Mouse (Mus musculus) embryonic fibroblast, embryonic 13.5 days (primary cell): ENCODE results near the gene Zswim5. TPM values are rescaled to one million over a fixed set of nuclear protein-coding genes. Genes with fewer than 3 reads are reported as not detected.

ENCODE experiments used
- H3K27ac ChIP-seq: 2 replicates; pipeline ENCODE4 v1.5.1; 2012; ENCODE audit warnings: low read length, control low read depth, inconsistent platforms; ENCODE audit not compliant: insufficient read depth
- H3K4me1 ChIP-seq: 2 replicates; pipeline ENCODE4 v1.6.1; 2011; ENCODE audit warnings: low read length; ENCODE audit not compliant: control insufficient read depth, insufficient read depth
- H3K4me3 ChIP-seq: 2 replicates; pipeline ENCODE4 v1.5.1; 2011; ENCODE audit warnings: mild to moderate bottlenecking, control low read depth, low read length; ENCODE audit not compliant: insufficient read depth
- CTCF ChIP-seq: IDR thresholded peaks from 2 replicates; pipeline ENCODE4 v1.5.1; 2011; ENCODE audit warnings: mild to moderate bottlenecking, control low read depth, low read length, moderate library complexity, borderline replicate concordance; ENCODE audit not compliant: insufficient read depth
- POLR2A ChIP-seq: IDR thresholded peaks from 2 replicates; pipeline ENCODE4 v1.6.1; 2011; ENCODE audit warnings: low read depth, mild to moderate bottlenecking, control low read depth, low read length, moderate library complexity
- polyA plus RNA-seq: library from polyadenylated mRNA; stranded (reverse); fragments of >200 nt; gene quantifications from 2 replicates; pipeline ENCODE4 v1.2.4, GENCODE M21; 2011; ENCODE audit warnings: low read depth; ENCODE audit not compliant: missing spikeins, insufficient read length

The Zswim5 gene
- polyA plus RNA-seq, 1 experiment = not detected

DNA sequence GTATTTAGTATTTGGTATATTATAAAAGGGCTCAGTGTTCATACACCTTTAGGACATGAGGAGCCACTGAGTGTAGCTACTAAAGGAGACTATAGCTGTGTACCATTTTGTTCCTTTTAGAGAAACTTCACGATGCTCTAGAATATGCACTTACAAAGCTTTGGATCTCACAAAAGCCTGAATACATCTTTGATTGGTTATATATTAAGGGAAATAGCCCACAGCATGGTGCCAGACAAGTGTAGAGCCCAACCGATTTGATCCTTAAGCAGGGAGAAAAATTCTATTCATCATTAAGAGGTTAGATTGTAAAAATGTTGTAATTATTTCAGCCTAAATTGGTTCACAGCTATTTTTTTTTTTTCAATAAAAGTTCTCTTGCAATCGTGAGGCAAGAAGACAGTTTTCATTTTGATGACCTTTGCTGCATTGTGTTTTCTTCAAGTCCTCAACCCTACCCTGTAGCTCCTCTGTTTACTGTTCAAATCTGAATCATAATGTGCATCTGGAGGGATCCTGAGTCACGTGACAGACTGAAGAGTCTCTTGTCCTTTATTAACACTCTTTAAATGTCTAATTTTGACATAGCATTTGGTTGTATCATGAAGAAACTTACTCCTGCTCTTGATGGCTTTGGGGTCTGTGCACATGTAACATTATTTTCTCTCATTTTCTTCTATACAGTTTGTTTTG lies 33.5 kb downstream of the Zswim5 start:
- Histone ChIP-seq H3K4me3 (no peak overlapping the region), H3K4me1 (no peaks in the 10 kb centered on the region), H3K27ac (no peak overlapping the region)
- no peak for TF ChIP-seq CTCF
- no peak for TF ChIP-seq POLR2A

DNA sequence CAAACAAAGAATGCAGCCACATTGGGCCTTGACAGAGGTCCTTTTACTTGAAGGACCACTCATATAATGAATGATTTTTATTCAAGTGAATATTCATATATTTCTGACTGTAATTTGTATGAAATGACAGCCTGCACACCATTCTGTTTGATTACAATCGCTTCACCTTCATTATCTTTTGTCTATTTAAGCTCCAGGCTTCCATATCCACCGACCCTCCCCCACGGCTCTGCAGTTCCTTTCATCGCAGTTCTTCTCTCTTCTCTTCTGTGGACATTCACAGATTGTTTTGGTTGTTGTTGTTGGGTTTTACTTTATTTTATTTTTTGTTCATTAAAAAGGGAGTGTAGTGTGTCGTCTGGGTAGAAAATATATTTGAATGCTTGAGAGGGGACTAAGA lies 34.0 kb downstream of the Zswim5 start:
- TF ChIP-seq CTCF = no peak
- TF ChIP-seq POLR2A = no peak
- no peaks in the 10 kb centered on the region for H3K4me1 ChIP-seq
- H3K27ac ChIP-seq = no peak overlapping the region
- H3K4me3 ChIP-seq = no peak overlapping the region

DNA sequence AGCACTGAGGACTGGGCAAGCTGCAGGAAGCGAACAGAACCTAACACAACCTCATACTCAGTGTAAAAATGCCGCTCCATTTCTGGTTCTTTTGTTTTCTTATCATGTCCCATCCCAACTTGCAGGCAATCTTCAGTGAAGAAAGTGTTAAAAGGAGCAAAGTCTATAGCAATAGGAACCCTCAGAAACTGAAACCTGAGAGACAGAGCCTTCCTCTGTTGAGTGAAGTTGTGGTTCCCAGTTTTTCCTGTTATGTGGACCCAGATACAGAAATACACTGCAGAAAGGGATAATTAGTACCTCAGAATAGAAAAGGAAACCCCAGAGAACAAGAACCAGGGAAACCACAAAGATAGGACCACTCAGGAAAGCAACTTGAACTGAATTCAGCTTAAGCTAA lies 36.1 kb downstream of the Zswim5 start:
- H3K4me3 ChIP-seq = no peak overlapping the region
- TF ChIP-seq POLR2A (no peak), CTCF (no peak)
- H3K4me1 ChIP-seq = no peaks in the 10 kb centered on the region
- H3K27ac ChIP-seq = no peak overlapping the region

DNA sequence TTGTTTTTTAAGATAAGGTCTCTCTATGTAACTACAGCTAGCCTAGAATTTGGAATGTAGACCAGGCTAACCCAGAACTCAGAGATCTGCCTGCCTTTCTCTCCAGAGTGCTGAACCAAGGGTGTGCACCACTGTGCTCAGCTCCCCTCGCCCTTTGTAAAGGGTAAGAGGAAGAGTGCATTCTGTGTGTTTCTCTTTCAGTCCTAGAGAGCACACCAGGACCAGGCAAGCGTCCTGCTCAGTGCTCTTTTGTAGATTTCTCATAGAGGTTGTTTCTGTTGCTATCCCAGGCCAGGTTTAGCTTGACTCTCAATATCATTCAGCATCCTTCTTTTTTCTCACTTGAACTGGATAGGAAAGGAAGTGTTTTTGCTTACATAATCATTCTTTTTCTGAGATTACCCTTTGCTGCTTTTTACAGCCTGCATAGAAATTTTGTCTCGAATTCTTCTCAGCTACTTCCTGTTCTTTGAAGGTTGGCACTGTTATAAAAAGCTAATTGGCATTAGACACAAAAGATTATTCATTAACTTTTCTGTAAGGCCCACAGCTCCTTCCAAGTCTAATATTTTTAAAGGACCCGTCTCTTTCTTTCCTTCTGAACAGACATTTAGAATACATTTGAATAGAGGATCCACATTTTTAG lies 51.0 kb downstream of the Zswim5 start:
- no peak overlapping the region for H3K4me3 ChIP-seq
- no peak for TF ChIP-seq POLR2A
- no peak for TF ChIP-seq CTCF
- no peaks in the 10 kb centered on the region for H3K4me1 ChIP-seq
- H3K27ac ChIP-seq = no peak overlapping the region

DNA sequence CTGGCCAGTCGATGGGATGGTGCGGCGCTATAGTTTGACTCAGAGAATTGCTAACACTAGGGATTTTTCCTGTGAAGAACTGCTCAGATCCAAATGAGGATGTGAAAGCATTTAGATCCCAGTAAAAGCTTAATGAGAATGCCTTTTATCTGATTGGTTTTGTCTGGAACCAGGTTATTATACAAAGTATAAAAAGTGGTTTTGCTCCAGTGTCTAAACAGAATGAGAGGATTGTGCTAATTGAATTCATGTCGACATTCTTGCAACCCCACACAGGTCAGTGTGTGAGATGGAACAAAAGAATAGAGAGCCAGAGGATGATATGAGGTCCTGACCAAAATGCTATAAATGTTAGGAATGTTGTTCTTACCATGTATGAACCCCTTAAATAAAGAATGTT lies 62.4 kb downstream of the Zswim5 start:
- H3K4me3 ChIP-seq = no peak overlapping the region
- H3K27ac ChIP-seq = no peak overlapping the region

DNA sequence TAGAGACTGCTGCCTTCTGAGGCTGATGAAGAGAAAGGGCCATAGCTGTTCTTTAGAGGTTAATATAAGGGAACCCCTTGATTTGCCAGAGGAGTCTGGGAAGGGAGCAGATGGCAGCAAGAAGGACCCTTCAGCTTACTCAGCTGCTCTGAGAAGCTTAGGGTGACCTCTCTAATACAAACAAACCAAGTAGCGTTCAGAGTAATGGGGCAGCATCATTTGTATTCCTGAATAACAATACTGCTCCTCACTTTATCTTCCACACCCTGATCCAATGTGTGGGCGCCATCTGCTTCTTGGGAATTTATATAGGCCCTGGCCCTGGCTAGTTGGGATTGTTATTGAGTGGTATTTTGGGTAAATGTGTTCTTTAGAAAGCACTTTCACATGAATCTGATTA lies 65.5 kb downstream of the Zswim5 start:
- TF ChIP-seq CTCF (no peak), POLR2A (no peak)
- no peaks in the 10 kb centered on the region for H3K4me1 ChIP-seq
- no peak overlapping the region for H3K4me3 ChIP-seq
- H3K27ac ChIP-seq = no peak overlapping the region

More for the DNA sequence above, 62.4 kb downstream of the Zswim5 start:
- no peaks in the 10 kb centered on the region for H3K4me1 ChIP-seq
- TF ChIP-seq CTCF (no peak), POLR2A (no peak)

DNA sequence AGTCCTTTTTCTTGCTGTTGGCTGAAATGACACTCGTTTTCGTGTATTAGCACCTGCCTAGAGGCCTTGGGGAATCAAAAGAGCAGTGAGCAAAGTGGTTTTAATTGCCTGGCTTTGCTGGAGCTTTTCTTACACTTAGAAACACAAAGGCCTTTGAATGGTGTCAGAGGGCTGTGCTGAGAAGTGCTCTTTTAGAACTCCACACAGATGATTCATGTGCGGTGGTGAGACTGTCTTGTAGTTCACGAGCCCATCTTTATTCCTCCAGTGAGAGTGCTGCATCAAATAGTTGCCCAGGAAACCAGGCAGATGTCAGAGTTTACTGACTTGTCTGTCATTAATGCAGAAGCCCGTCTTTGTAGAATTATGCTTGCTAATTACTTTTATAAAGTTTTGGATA lies 66.9 kb downstream of the Zswim5 start:
- no peak overlapping the region for H3K27ac ChIP-seq
- TF ChIP-seq CTCF (no peak), POLR2A (no peak)
- no peaks in the 10 kb centered on the region for H3K4me1 ChIP-seq
- H3K4me3 ChIP-seq = no peak overlapping the region

DNA sequence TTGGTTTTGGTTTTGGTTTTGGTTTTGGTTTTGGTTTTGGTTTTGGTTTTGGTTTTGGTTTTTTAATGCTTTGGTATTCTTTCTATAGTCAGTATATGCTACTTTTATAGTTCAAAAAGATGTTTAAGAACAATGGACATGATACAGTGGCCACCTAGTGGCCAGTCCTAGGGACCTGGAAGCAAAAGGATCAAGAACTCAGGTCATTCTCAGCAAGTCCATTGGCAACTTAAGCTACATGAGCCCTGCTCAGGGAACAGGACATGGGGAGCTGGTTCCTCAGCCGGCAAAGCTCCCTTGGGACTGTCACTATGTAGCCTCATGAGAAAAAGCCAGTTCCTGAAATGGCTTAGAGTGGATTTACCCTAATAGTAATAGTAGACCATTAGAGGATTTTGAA lies 74.5 kb downstream of the Zswim5 start:
- Histone ChIP-seq H3K27ac (no peak overlapping the region), H3K4me1 (no peaks in the 10 kb centered on the region), H3K4me3 (no peak overlapping the region)
- no peak for TF ChIP-seq POLR2A
- TF ChIP-seq CTCF = no peak

DNA sequence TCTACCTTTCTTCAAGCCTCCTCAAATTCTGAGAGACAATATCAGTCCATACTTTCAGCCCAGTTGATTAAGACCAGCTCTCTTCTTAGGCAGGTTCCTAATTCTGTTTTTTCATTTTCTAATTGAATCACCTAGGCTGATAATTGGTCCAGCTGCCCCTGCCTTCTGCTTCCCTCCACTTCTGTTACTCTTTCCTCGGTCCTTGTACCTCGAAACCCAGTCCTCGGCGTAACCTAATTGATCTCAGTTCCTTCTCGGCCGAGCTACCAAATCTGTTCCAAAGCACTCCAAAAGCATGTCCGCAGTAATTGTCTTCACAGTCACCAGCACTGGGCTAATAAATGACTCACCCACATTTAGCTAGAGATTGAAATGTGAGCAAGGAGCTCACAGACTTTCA lies 77.8 kb downstream of the Zswim5 start:
- TF ChIP-seq CTCF (no peak), POLR2A (no peak)
- no peak overlapping the region for H3K27ac ChIP-seq

DNA sequence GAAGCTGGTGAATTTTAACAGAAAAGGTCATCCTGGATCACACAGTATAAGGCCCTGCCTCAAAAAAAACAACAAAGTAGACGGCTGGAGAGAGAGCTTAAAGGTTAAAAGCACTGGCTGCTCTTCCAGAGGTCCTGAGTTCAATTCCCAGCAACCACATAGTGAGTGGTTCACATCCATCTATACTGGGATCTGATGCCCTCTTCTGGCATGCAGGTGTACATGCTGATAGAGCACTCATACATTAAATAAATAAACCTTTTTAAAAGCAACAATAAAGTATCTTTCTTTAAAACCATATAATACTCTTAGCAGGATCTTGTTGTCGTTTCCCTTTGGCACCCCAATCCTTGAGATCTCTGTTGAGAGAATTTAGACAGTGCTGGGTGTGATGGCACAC lies 99.3 kb downstream of the Zswim5 start:
- no peaks in the 10 kb centered on the region for H3K4me1 ChIP-seq
- TF ChIP-seq POLR2A (no peak), CTCF (no peak)
- H3K27ac ChIP-seq = no peak overlapping the region
- H3K4me3 ChIP-seq = no peak overlapping the region

More for the DNA sequence above, 77.8 kb downstream of the Zswim5 start:
- Histone ChIP-seq H3K4me3 (no peak overlapping the region), H3K4me1 (no peaks in the 10 kb centered on the region)

DNA sequence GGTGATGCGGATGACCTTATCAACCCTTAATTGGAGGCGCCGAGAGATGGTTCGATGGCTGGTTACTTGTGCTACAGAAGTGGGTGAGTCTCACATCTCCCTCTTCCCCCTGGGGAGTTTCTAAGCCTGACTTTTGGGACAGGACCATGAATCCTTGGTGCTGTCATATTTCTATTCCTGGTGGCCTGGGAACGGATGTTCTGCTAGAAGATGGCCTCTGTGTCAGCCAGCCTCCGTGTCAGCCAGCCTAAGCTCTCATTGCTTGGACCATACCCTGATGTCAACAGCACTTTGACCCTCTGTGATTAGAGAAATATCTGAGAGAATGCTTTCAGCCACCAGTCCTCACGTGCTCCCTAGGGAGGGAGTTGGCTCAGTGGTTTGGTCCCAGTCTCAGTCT lies 108.5 kb downstream of the Zswim5 start:
- TF ChIP-seq CTCF (no peak), POLR2A (no peak)
- no peak overlapping the region for H3K4me3 ChIP-seq

More for the DNA sequence above, 108.5 kb downstream of the Zswim5 start:
- no peaks in the 10 kb centered on the region for H3K4me1 ChIP-seq
- H3K27ac ChIP-seq = no peak overlapping the region
